Mouse (Mus musculus): ENCODE results near the gene Taf10.
"Not testable (repeated sequence)": the region's sequence is repeated elsewhere in the genome, so short reads cannot be mapped to it uniquely, and the experiment has no call there.

Taf10 gene

GRCm38 (mm10) chr7:105752716-105753115, 8.6 kb upstream of the Taf10 start:
- DNase-seq, result no peak

GRCm38 (mm10) chr7:105751491-105752433, 7.6 kb upstream of the Taf10 start, which contains the start of gene Tpp1:
TSS of gene Tpp1 (minus strand) at chr7:105752235.
- DNase-seq, result peak; percentile 93

GRCm38 (mm10) chr7:105747776-105748175, 3.6 kb upstream of the Taf10 start:
- no peak for DNase-seq

GRCm38 (mm10) chr7:105743246-105743925, 775 bp downstream of the Taf10 start:
- not testable (repeated sequence) for DNase-seq

- not testable (repeated sequence) for DNase-seq
Measured at GRCm38 (mm10) chr7:105742539-105743215, 1.5 kb downstream of the Taf10 start.

DNA sequence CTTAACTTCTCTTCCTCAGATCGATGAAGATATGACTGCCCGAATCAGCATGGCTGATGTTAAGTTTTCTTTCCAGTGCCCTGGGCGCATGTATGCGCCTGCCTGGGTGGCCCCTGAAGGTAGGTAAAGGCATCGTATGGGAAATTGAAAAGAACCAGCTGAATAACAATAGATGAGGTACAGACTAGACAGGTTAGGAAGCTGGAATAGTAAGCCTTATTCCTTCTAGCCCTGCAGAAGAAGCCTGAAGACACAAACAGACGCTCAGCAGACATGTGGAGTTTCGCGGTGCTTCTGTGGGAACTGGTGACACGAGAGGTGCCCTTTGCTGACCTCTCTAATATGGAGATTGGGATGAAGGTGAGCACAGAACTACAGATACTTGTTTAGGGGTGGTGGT, 2.2 kb downstream of the Taf10 start:
- no peak for DNase-seq

DNA sequence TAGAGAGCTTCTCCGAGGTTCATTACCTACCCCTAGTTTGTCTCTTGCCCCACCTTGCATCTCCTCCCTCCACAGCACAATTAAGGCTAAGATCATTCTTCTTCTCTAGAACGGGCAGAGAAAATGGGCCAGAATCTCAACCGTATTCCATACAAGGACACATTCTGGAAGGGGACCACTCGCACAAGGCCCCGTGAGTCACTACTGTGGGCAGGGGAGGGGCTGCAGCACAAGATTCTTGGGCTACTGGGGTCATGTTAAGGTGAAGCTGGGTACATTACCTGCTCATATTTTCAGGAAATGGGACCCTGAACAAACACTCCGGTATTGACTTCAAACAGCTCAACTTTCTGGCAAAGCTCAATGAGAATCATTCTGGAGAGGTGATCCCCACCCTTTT, 3.3 kb downstream of the Taf10 start:
- no peak for DNase-seq

GRCm38 (mm10) chr7:105740089-105740795, 3.9 kb downstream of the Taf10 start:
- peak in 1 of 2 experiments; percentile 23 for DNase-seq

GRCm38 (mm10) chr7:105738948-105739347, 5.2 kb downstream of the Taf10 start:
- peak; percentile 75 to 88 for DNase-seq

- no peak for DNase-seq
Measured at GRCm38 (mm10) chr7:105738286-105738685, 5.9 kb downstream of the Taf10 start.

DNA sequence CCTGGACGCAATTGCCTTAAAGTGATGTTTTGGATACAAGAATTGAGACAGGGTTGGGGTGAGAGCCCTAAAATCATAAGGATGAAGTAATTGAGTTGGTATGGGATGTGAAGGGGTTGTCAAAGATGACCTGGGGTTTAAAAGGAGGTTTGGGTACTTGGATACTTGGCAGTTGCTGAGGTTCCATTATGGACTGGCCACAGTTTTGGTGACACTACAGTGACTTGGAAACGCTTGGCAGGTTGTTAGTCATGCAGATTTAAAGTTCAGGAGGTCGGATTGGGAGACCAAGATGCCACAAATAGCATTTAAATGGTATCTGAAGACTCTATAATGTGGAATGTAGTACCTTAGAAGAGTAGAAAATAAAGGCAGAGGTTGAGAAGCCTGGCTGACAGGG, 6.5 kb downstream of the Taf10 start:
- DNase-seq, result no peak

- peak; percentile 43 to 61 for DNase-seq
Measured at GRCm38 (mm10) chr7:105736911-105737521, 7.1 kb downstream of the Taf10 start, which contains the start of gene Rrp8. TSS of gene Rrp8 (minus strand) at chr7:105737385.

DNA sequence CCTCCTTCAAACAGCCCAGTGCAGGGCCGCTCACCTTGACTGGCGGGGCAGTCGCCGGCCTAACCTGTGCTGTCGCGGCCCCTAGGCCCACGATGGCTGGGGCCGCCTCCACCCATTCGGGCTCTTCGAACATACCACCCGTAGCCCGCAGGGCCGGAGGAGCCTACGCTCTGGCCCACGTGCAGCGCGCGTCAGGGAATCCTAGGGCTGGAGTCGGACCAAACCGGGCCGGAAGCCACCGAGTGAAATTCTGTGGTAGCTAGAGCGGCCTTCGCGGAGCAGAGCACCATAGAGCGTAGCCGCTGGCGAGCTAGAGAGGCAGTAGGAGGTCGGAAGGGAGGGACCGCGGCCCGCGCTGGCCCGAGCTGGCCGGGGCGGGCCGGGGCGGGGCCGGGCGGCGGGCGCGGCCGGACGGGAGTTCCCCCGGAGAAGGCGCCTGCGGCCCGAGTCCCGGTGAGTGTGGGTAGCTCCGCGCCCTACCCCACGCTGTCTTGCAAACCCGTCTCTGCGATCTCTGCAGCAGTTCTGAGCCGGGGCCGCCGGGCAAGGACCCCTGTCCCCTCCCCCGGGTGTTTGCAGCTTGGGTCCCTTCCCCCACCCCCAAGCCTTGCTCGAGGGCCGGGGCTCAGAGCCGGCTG, 7.8 kb downstream of the Taf10 start, which contains the start of gene Ilk:
Gene Ilk, plus strand, starts transcription at position 329 of the 638 bp plus-strand sequence.
- DNase-seq, result peak; percentile 94 to 97

- not testable (repeated sequence) for DNase-seq
Measured at GRCm38 (mm10) chr7:105735464-105735863, 8.7 kb downstream of the Taf10 start.

DNA sequence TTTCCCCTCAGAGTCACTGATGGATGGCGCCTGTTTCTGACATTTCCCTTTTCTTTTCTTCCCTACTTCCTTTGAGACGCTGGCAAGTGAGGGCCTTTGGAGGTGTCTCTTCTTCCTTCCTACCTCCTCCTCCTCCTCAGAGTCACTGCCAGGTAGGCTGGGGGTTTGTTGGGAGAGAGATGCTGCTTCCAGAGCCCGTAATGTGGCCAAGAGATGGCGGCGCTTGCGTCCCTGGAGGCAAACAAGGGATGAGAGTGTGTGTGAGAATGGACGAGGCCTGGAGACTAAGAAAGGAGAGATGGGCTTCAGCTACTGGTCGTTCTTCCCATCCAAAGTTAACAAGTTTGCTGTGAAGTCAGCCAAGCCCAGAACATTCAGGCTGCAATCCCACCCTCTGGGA, 9.3 kb downstream of the Taf10 start:
- DNase-seq, result no peak

- DNase-seq, result no peak
Measured at GRCm38 (mm10) chr7:105733836-105734235, 10.3 kb downstream of the Taf10 start.

- DNase-seq, result no peak
Measured at GRCm38 (mm10) chr7:105728701-105729428, 15.3 kb downstream of the Taf10 start.

DNA sequence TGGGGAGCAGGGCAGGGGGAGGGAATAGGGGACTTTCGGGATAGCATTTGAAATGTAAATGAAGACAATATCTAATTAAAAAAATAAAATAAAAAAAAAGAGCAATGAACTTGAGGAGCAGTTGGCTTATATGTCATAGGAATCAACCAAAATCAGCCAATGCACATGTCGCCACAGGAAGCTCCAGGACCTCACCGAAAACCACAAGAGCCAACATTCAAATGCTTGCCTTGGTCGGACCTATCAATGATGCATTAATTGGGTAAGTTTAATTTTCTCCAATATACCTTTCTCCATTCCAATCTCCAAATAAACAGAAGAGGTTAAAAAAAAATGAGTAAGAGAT, 17.2 kb downstream of the Taf10 start:
- DNase-seq, result no peak

GRCm38 (mm10) chr7:105726144-105726979, 17.8 kb downstream of the Taf10 start:
- DNase-seq, result peak in 1 of 2 experiments; percentile 62

- DNase-seq, result no peak
Measured at GRCm38 (mm10) chr7:105721916-105722315, 22.2 kb downstream of the Taf10 start.

All from kidney, postnatal 25 days (tissue).